29 mouse cellular contexts compared by ENCODE assay signal in genomic region chr9:112993627-112994026, GRCm38 (mm10).
DNase-seq lines count a peak whose midpoint lies in the region; ATAC-seq and TF ChIP-seq lines count a peak whose summit lies in the region.
"Had no signal": no experiment of that assay in that cellular context is flagged by ENCODE, and none has a peak within 500 bp of the region (broad histone marks: within the 10 kb centered on the region; RNA-seq: fewer than 3 reads in every experiment).

No protein-coding gene starts in this region.

- no peak overlapping the region for H3K27ac ChIP-seq in liver, embryonic 11.5 days (ENCODE audit: low read depth, low read length)
- no peak overlapping the region for H3K27ac ChIP-seq in liver, postnatal 0 days (ENCODE audit: low read depth)
- H3K27ac ChIP-seq in MEL (ENCODE audit: control insufficient read depth, low read depth, low read length) = no peak overlapping the region
- H3K27ac ChIP-seq in stomach, postnatal 0 days (replicated peaks) = no peak overlapping the region
- H3K27ac ChIP-seq: embryonic facial prominence, embryonic 10.5 days; embryonic facial prominence, embryonic 13.5 days; forebrain, embryonic 10.5 days; forebrain, embryonic 13.5 days; heart, embryonic 15.5 days; hindbrain, embryonic 10.5 days; hindbrain, embryonic 13.5 days had no signal

- no peaks in the 10 kb centered on the region for H3K36me3 ChIP-seq in liver, embryonic 11.5 days (ENCODE audit: control insufficient read depth, insufficient read depth, low read length)
- no peaks in the 10 kb centered on the region for H3K36me3 ChIP-seq in liver, postnatal 0 days (replicated peaks; ENCODE audit: insufficient read depth, low read length)
- peaks cover 0 to 23% of the 10 kb centered on the region in 2 experiments; a peak in 2 of 4 replicates for H3K36me3 ChIP-seq in MEL (ENCODE audit: control insufficient read depth in 1 of 2, insufficient read depth in 2 of 2, low read length in 2 of 2)
- no peaks in the 10 kb centered on the region for H3K36me3 ChIP-seq in stomach, postnatal 0 days (ENCODE audit: control insufficient read depth, insufficient read depth, low read length)
- H3K36me3 ChIP-seq: embryonic facial prominence, embryonic 10.5 days; embryonic facial prominence, embryonic 13.5 days; forebrain, embryonic 10.5 days; heart, embryonic 12.5 days; heart, embryonic 15.5 days; hindbrain, embryonic 10.5 days; hindbrain, embryonic 13.5 days had no signal

- H3K4me3 ChIP-seq in liver, embryonic 11.5 days (ENCODE audit: low read depth, low read length) = no peak overlapping the region
- H3K4me3 ChIP-seq in liver, postnatal 0 days (ENCODE audit: low read depth, low read length) = no peak overlapping the region
- H3K4me3 ChIP-seq in MEL (ENCODE audit: control insufficient read depth in 1 of 2, insufficient read depth in 1 of 2, low read depth in 2 of 2, low read length in 2 of 2) = no peak overlapping the region
- no peak overlapping the region for H3K4me3 ChIP-seq in stomach, postnatal 0 days (ENCODE audit: low read depth, low read length)
- H3K4me3 ChIP-seq: embryonic facial prominence, embryonic 10.5 days; embryonic facial prominence, embryonic 13.5 days; forebrain, embryonic 10.5 days; forebrain, embryonic 13.5 days; heart, embryonic 12.5 days; heart, embryonic 15.5 days; hindbrain, embryonic 10.5 days; hindbrain, embryonic 13.5 days had no signal

- TF ChIP-seq POLR2A in MEL (IDR thresholded peaks at IDR 0.05; ENCODE audit: control insufficient read depth in 1 of 2, insufficient read depth in 1 of 2, low read depth in 1 of 2, low read length in 2 of 2, poor library complexity in 1 of 2) = no peak

- no peaks in the 10 kb centered on the region for H3K79me2 ChIP-seq in MEL (ENCODE audit: control insufficient read depth, insufficient read depth, low read length, poor library complexity)

- H3K9ac ChIP-seq in liver, embryonic 11.5 days (ENCODE audit: low read depth, low read length) = no peak overlapping the region
- no peak overlapping the region for H3K9ac ChIP-seq in liver, postnatal 0 days (replicated peaks)
- no peak overlapping the region for H3K9ac ChIP-seq in MEL (ENCODE audit: control insufficient read depth, low read depth, low read length, poor library complexity, severe bottlenecking)
- no peak overlapping the region for H3K9ac ChIP-seq in stomach, postnatal 0 days (ENCODE audit: low read length)
- H3K9ac ChIP-seq: embryonic facial prominence, embryonic 13.5 days; forebrain, embryonic 13.5 days; heart, embryonic 12.5 days; heart, embryonic 15.5 days; hindbrain, embryonic 13.5 days had no signal

- no peaks in the 10 kb centered on the region for H3K27me3 ChIP-seq in liver, embryonic 11.5 days (replicated peaks; ENCODE audit: control insufficient read depth, insufficient read depth, low read length)
- H3K27me3 ChIP-seq in liver, postnatal 0 days (ENCODE audit: insufficient read depth, low read length) = no peaks in the 10 kb centered on the region
- no peaks in the 10 kb centered on the region for H3K27me3 ChIP-seq in MEL (ENCODE audit: control insufficient read depth in 1 of 2, insufficient read depth in 2 of 2, low read length in 2 of 2)
- no peaks in the 10 kb centered on the region for H3K27me3 ChIP-seq in stomach, postnatal 0 days (ENCODE audit: control insufficient read depth, insufficient read depth, low read length)
- H3K27me3 ChIP-seq: embryonic facial prominence, embryonic 13.5 days; forebrain, embryonic 13.5 days; heart, embryonic 12.5 days; heart, embryonic 15.5 days; hindbrain, embryonic 13.5 days had no signal

- no peak for DNase-seq in liver, embryonic 11.5 days (ENCODE audit: low spot score)
- DNase-seq in liver, postnatal 0 days = no peak
- DNase-seq in 416B (ENCODE audit: low read depth) (peak; percentile 5), MEL (ENCODE audit: low read depth, low spot score) (peak; percentile 64)
- no peak for DNase-seq in kidney, adult 11 months
- no peak for DNase-seq in stomach, postnatal 0 days (ENCODE audit: low spot score)
- DNase-seq: adrenal gland, adult 2 months; adrenal gland, postnatal 14 days; cerebellum, adult 11-12 months; cerebellum, adult 8-10 months; cerebellum, postnatal 10 days; cerebellum, postnatal 36 days; embryo, embryonic 11 days; gastrocnemius, postnatal 10 days; gastrocnemius, postnatal 36 days; heart, postnatal 10 days; heart, postnatal 36 days had no signal

- H3K4me2 ChIP-seq in liver, embryonic 11.5 days = no peak overlapping the region
- no peak overlapping the region for H3K4me2 ChIP-seq in liver, postnatal 0 days (ENCODE audit: low read depth, low read length)
- H3K4me2 ChIP-seq in stomach, postnatal 0 days (replicated peaks; ENCODE audit: low read depth) = no peak overlapping the region
- H3K4me2 ChIP-seq: embryonic facial prominence, embryonic 13.5 days; forebrain, embryonic 13.5 days; heart, embryonic 12.5 days; heart, embryonic 15.5 days; hindbrain, embryonic 13.5 days had no signal

- no peak for TF ChIP-seq CTCF in liver, postnatal 0 days (IDR thresholded peaks at IDR 0.05; ENCODE audit: low read depth)
- no peak for TF ChIP-seq CTCF in MEL (IDR thresholded peaks at IDR 0.05 in 2 of 3, conservative IDR thresholded peaks at IDR 0.05 in 1 of 3; ENCODE audit: control insufficient read depth in 1 of 3, insufficient read depth in 1 of 3, low read depth in 2 of 3, low read length in 3 of 3, poor library complexity in 1 of 3, severe bottlenecking in 1 of 3)
- TF ChIP-seq CTCF in stomach, postnatal 0 days (IDR thresholded peaks at IDR 0.05; ENCODE audit: low read depth) = no peak

- no peaks in the 10 kb centered on the region for H3K9me3 ChIP-seq in liver, embryonic 11.5 days (ENCODE audit: control insufficient read depth, low read length)
- no peaks in the 10 kb centered on the region for H3K9me3 ChIP-seq in liver, postnatal 0 days (ENCODE audit: low read length)
- no peaks in the 10 kb centered on the region for H3K9me3 ChIP-seq in MEL (replicated peaks; ENCODE audit: insufficient read depth, low read length)
- H3K9me3 ChIP-seq in stomach, postnatal 0 days (ENCODE audit: control insufficient read depth, low read length) = no peaks in the 10 kb centered on the region
- H3K9me3 ChIP-seq: embryonic facial prominence, embryonic 10.5 days; embryonic facial prominence, embryonic 13.5 days; forebrain, embryonic 10.5 days; forebrain, embryonic 13.5 days; heart, embryonic 12.5 days; heart, embryonic 15.5 days; hindbrain, embryonic 10.5 days; hindbrain, embryonic 13.5 days had no signal

- WGBS in liver, embryonic 11.5 days = 58% methylated on average over 2 of the region's 2 CpGs
- WGBS in liver, postnatal 0 days (ENCODE audit: insufficient replicate concordance) = 62% methylated on average over 2 of the region's 2 CpGs
- WGBS in stomach, postnatal 0 days = 70% methylated on average over 2 of the region's 2 CpGs

- peak; percentile 25 for ATAC-seq in liver, embryonic 11.5 days (replicated peaks; ENCODE audit: low FRiP score)
- no peak for ATAC-seq in liver, postnatal 0 days
- peak; percentile 66 for ATAC-seq in megakaryocyte-erythroid progenitor cell, adult 5-6 weeks (replicated peaks; ENCODE audit: low FRiP score, low TSS enrichment, poor library complexity, severe bottlenecking)
- ATAC-seq in stomach, postnatal 0 days (ENCODE audit: low FRiP score, low TSS enrichment) = no peak
- ATAC-seq: CD4-positive, CD25-positive, alpha-beta regulatory T cell, adult 4 months; forebrain, embryonic 13.5 days; forebrain, embryonic 16.5 days; hindbrain, embryonic 16.5 days had no signal

- no peak for TF ChIP-seq EP300 in liver, postnatal 0 days (IDR thresholded peaks at IDR 0.05; ENCODE audit: low read depth)
- peak; percentile 76 to 87 for TF ChIP-seq EP300 in MEL (IDR thresholded peaks at IDR 0.05; ENCODE audit: low read depth in 1 of 2, low read length in 2 of 2)
- no peak for TF ChIP-seq EP300 in stomach, postnatal 0 days (optimal IDR thresholded peaks at IDR 0.05)

- TF ChIP-seq RAD21 in MEL (IDR thresholded peaks at IDR 0.05; ENCODE audit: low read depth, low read length) = no peak

- 0 out of 2 replicates have a peak, but pooled peaks cover 2% of the 10 kb centered on the region for H3K4me1 ChIP-seq in liver, embryonic 11.5 days (replicated peaks; ENCODE audit: control insufficient read depth, insufficient read depth, low read length)
- H3K4me1 ChIP-seq in liver, postnatal 0 days (ENCODE audit: insufficient read depth) = no peaks in the 10 kb centered on the region
- peaks cover 3 to 14% of the 10 kb centered on the region in 2 experiments for H3K4me1 ChIP-seq in MEL (ENCODE audit: control insufficient read depth in 1 of 2, insufficient read depth in 2 of 2, low read length in 2 of 2)
- no peaks in the 10 kb centered on the region for H3K4me1 ChIP-seq in stomach, postnatal 0 days (replicated peaks; ENCODE audit: control insufficient read depth, insufficient read depth)
- H3K4me1 ChIP-seq: embryonic facial prominence, embryonic 10.5 days; embryonic facial prominence, embryonic 13.5 days; forebrain, embryonic 10.5 days; forebrain, embryonic 13.5 days; heart, embryonic 12.5 days; hindbrain, embryonic 10.5 days; hindbrain, embryonic 13.5 days had no signal

TF ChIP-seq in MEL, 35 proteins besides CTCF, POLR2A, EP300 and RAD21 (continues in another document):
- no peak for TF ChIP-seq MYC (IDR thresholded peaks at IDR 0.05; ENCODE audit: low read depth, low read length)
- TF ChIP-seq POLR2AphosphoS2 (IDR thresholded peaks at IDR 0.05; ENCODE audit: low read length) = no peak
- TF ChIP-seq USF2 (IDR thresholded peaks at IDR 0.05; ENCODE audit: borderline replicate concordance in 1 of 2, insufficient read depth in 1 of 2, low read depth in 1 of 2, low read length in 2 of 2) = no peak
- TF ChIP-seq KAT2A (conservative IDR thresholded peaks at IDR 0.05; ENCODE audit: low read depth, low read length) = no peak
- TF ChIP-seq BHLHE40 (IDR thresholded peaks at IDR 0.05; ENCODE audit: borderline replicate concordance, low read depth, low read length) = no peak
- TF ChIP-seq TBP (IDR thresholded peaks at IDR 0.05; ENCODE audit: low read depth, low read length) = no peak
- peak; percentile 76 for TF ChIP-seq ETS1 (IDR thresholded peaks at IDR 0.05; ENCODE audit: low read depth, low read length)
- peak; percentile 93 for TF ChIP-seq TCF12 (IDR thresholded peaks at IDR 0.05; ENCODE audit: low read depth, low read length)
- no peak for TF ChIP-seq MEF2A (IDR thresholded peaks at IDR 0.05; ENCODE audit: extremely low read depth, insufficient replicate concordance, low read depth, low read length, poor library complexity, severe bottlenecking)
- no peak for TF ChIP-seq ZC3H11A (IDR thresholded peaks at IDR 0.05; ENCODE audit: low read depth, low read length)
- no peak for TF ChIP-seq HCFC1 (IDR thresholded peaks at IDR 0.05; ENCODE audit: low read depth, low read length)
- TF ChIP-seq ELF1 (IDR thresholded peaks at IDR 0.05; ENCODE audit: low read depth, low read length) = no peak
- no peak for TF ChIP-seq POLR2AphosphoS5 (IDR thresholded peaks at IDR 0.05; ENCODE audit: borderline replicate concordance, low read depth, low read length)
- TF ChIP-seq RCOR1 (IDR thresholded peaks at IDR 0.05; ENCODE audit: low read depth, low read length) = peak; percentile 53; the same call in 1 of the 2 replicates
- no peak; the same call in 1 of the 2 replicates for TF ChIP-seq MAFK (IDR thresholded peaks at IDR 0.05; ENCODE audit: borderline replicate concordance, low read depth, low read length)

Comparison
In these comparisons a context has a peak if more than half of its experiments do, and no peak if none do; other contexts are left out.
1. ATAC-seq: peak in liver, embryonic 11.5 days (single experiment) and megakaryocyte-erythroid progenitor cell, adult 5-6 weeks (single experiment); none in liver, postnatal 0 days (single experiment) and stomach, postnatal 0 days (single experiment).
2. DNase-seq: peak in 416B (single experiment) and MEL (single experiment); none in liver, embryonic 11.5 days (single experiment), liver, postnatal 0 days (single experiment), kidney, adult 11 months (single experiment) and stomach, postnatal 0 days (single experiment).